In genomic region chr6:29697139-29697538, GRCm38 (mm10) we compare ENCODE assay signal across 18 mouse cellular contexts. TPM values are rescaled to one million over a fixed set of nuclear protein-coding genes. Genes with fewer than 3 reads are reported as not detected.
DNase-seq lines count a peak whose midpoint lies in the region; ATAC-seq and TF ChIP-seq lines count a peak whose summit lies in the region.
"Had no signal": no experiment of that assay in that cellular context is flagged by ENCODE, and none has a peak within 500 bp of the region (broad histone marks: within the 10 kb centered on the region; RNA-seq: fewer than 3 reads in every experiment).

No protein-coding gene starts in this region.

- intact Hi-C loops in heart, postnatal 25 days (cut with DNase I): no loop called here

- H3K27me3 ChIP-seq in heart, embryonic 12.5 days (replicated peaks): peaks cover 29% of the 10 kb centered on the region
- peaks cover 38% of the 10 kb centered on the region for H3K27me3 ChIP-seq in midbrain, embryonic 12.5 days
- no peaks in the 10 kb centered on the region for H3K27me3 ChIP-seq in midbrain, postnatal 0 days (ENCODE audit: insufficient read depth, low read length)
- peaks cover 9% of the 10 kb centered on the region for H3K27me3 ChIP-seq in liver, embryonic 11.5 days (replicated peaks; ENCODE audit: control insufficient read depth, insufficient read depth, low read length)

- no peak overlapping the region for H3K4me3 ChIP-seq in heart, embryonic 12.5 days
- H3K4me3 ChIP-seq in midbrain, embryonic 12.5 days: no peak overlapping the region
- H3K4me3 ChIP-seq in midbrain, postnatal 0 days (ENCODE audit: low read depth, low read length): no peak overlapping the region
- H3K4me3 ChIP-seq in liver, embryonic 11.5 days (ENCODE audit: low read depth, low read length): peak overlapping the region; percentile 90
- H3K4me3 ChIP-seq: forebrain, embryonic 12.5 days; heart, adult 2 months had no signal

- DNase-seq in heart, postnatal 25 days (ENCODE audit: low spot score): no peak
- DNase-seq in midbrain, postnatal 0 days (ENCODE audit: low spot score): no peak
- no peak for DNase-seq in liver, embryonic 11.5 days (ENCODE audit: low spot score)
- DNase-seq in thymus, postnatal 0 days (ENCODE audit: low spot score): no peak
- DNase-seq in spleen, adult 12 weeks (ENCODE audit: low spot score): no peak
- DNase-seq: adrenal gland, adult 2 months; cerebellum, postnatal 10 days; heart, adult 2 months; kidney, adult 11 months; lung, adult 2 months; lung, postnatal 4 days; midbrain, embryonic 14.5 days; right cerebral cortex, postnatal 25 days had no signal

- peaks cover 18% of the 10 kb centered on the region for H3K4me1 ChIP-seq in heart, embryonic 12.5 days (replicated peaks)
- peaks cover 19% of the 10 kb centered on the region for H3K4me1 ChIP-seq in midbrain, embryonic 12.5 days
- H3K4me1 ChIP-seq in midbrain, postnatal 0 days (ENCODE audit: insufficient read depth, low read length): no peaks in the 10 kb centered on the region
- H3K4me1 ChIP-seq in liver, embryonic 11.5 days (replicated peaks; ENCODE audit: control insufficient read depth, insufficient read depth, low read length): peaks cover 36% of the 10 kb centered on the region

- 0 out of 2 replicates have a peak overlapping the region, but pooled peaks have one; percentile 28 for H3K27ac ChIP-seq in heart, embryonic 12.5 days (ENCODE audit: poor library complexity, severe bottlenecking)
- 0 out of 2 replicates have a peak overlapping the region, but pooled peaks have one; percentile 10 for H3K27ac ChIP-seq in midbrain, embryonic 12.5 days (replicated peaks)
- H3K27ac ChIP-seq in midbrain, postnatal 0 days (ENCODE audit: low read depth, low read length): no peak overlapping the region
- peak overlapping the region; percentile 77 for H3K27ac ChIP-seq in liver, embryonic 11.5 days (ENCODE audit: low read depth, low read length)
- H3K27ac ChIP-seq: forebrain, embryonic 12.5 days; heart, adult 2 months; stomach, postnatal 0 days had no signal

- no peaks in the 10 kb centered on the region for H3K9me3 ChIP-seq in heart, embryonic 12.5 days (replicated peaks)
- no peaks in the 10 kb centered on the region for H3K9me3 ChIP-seq in midbrain, embryonic 12.5 days
- no peaks in the 10 kb centered on the region for H3K9me3 ChIP-seq in midbrain, postnatal 0 days (ENCODE audit: low read length)
- H3K9me3 ChIP-seq in liver, embryonic 11.5 days (ENCODE audit: control insufficient read depth, low read length): no peaks in the 10 kb centered on the region
- H3K9me3 ChIP-seq: forebrain, embryonic 12.5 days had no signal

- no peaks in the 10 kb centered on the region for H3K36me3 ChIP-seq in heart, embryonic 12.5 days
- H3K36me3 ChIP-seq in midbrain, embryonic 12.5 days: no peaks in the 10 kb centered on the region
- H3K36me3 ChIP-seq in midbrain, postnatal 0 days (ENCODE audit: insufficient read depth, low read length): no peaks in the 10 kb centered on the region
- 0 out of 2 replicates have a peak, but pooled peaks cover 2% of the 10 kb centered on the region for H3K36me3 ChIP-seq in liver, embryonic 11.5 days (ENCODE audit: control insufficient read depth, insufficient read depth, low read length)
- H3K36me3 ChIP-seq: forebrain, embryonic 12.5 days had no signal

- H3K9ac ChIP-seq in heart, embryonic 12.5 days: no peak overlapping the region
- H3K9ac ChIP-seq in midbrain, embryonic 12.5 days (replicated peaks): no peak overlapping the region
- H3K9ac ChIP-seq in midbrain, postnatal 0 days (replicated peaks; ENCODE audit: low read length, poor library complexity, severe bottlenecking): no peak overlapping the region
- H3K9ac ChIP-seq in liver, embryonic 11.5 days (ENCODE audit: low read depth, low read length): peak overlapping the region; percentile 95
- H3K9ac ChIP-seq: forebrain, embryonic 12.5 days had no signal

- no peak for ATAC-seq in heart, embryonic 12.5 days (ENCODE audit: insufficient number of reproducible peaks, low FRiP score)
- no peak for ATAC-seq in midbrain, embryonic 12.5 days (ENCODE audit: low FRiP score, low read depth)
- no peak for ATAC-seq in midbrain, postnatal 0 days (ENCODE audit: low FRiP score)
- ATAC-seq in liver, embryonic 11.5 days (replicated peaks; ENCODE audit: low FRiP score): no peak

- H3K4me2 ChIP-seq in heart, embryonic 12.5 days: peak overlapping the region; percentile 38
- H3K4me2 ChIP-seq in midbrain, embryonic 12.5 days (replicated peaks): no peak overlapping the region
- no peak overlapping the region for H3K4me2 ChIP-seq in midbrain, postnatal 0 days (ENCODE audit: low read depth, low read length, poor library complexity, severe bottlenecking)
- H3K4me2 ChIP-seq in liver, embryonic 11.5 days: peak overlapping the region; percentile 73
- H3K4me2 ChIP-seq: forebrain, embryonic 12.5 days had no signal

- no peak for TF ChIP-seq CTCF in midbrain, postnatal 0 days (IDR thresholded peaks at IDR 0.05)

RNA-seq across cellular contexts. Expression of gene Tspan33, which starts 3.1 kb away (rescaled TPM):
- polyA plus RNA-seq in heart, embryonic 12.5 days (2016; fragmentation: Nextera tagmentation; extraction: Ambion mirVana): 11.2 and 11.9 TPM in 2 replicates
- 1 to 10 TPM; 1.4 to 1.5 TPM for total RNA-seq in heart, postnatal 25 days (2021)
- 7.7 and 9.5 TPM in 2 replicates for polyA plus RNA-seq in midbrain, embryonic 12.5 days (2016; fragmentation: Nextera tagmentation; extraction: Ambion mirVana)
- 13.8 and 18.5 TPM in 2 replicates for total RNA-seq in midbrain, postnatal 0 days (2014; rRNA removed)
- polyA plus RNA-seq in midbrain, postnatal 0 days (2015; fragmentation: Nextera tagmentation; extraction: Ambion mirVana): 10.7 and 12.4 TPM in 2 replicates
- 44.8 and 53.0 TPM in 2 replicates for polyA plus RNA-seq in liver, embryonic 11.5 days (2014; fragmentation: Nextera tagmentation; extraction: Ambion mirVana)
- polyA plus RNA-seq in thymus, postnatal 0 days (2015; fragmentation: Nextera tagmentation; extraction: Ambion mirVana): 1.7 and 2.8 TPM in 2 replicates

RNA-seq across cellular contexts. Expression of gene Smo, which starts 38.2 kb away (rescaled TPM):
- 26.4 and 27.1 TPM in 2 replicates for polyA plus RNA-seq in heart, embryonic 12.5 days (2016; fragmentation: Nextera tagmentation; extraction: Ambion mirVana)
- total RNA-seq in heart, postnatal 25 days (2021): 10 to 100 TPM in 1 of 2 experiments, 1 to 10 TPM in 1; 9.4 to 10.3 TPM
- 46.3 and 48.8 TPM in 2 replicates for polyA plus RNA-seq in midbrain, embryonic 12.5 days (2016; fragmentation: Nextera tagmentation; extraction: Ambion mirVana)
- total RNA-seq in midbrain, postnatal 0 days (2014; rRNA removed): 38.7 and 42.3 TPM in 2 replicates
- 7.2 and 7.8 TPM in 2 replicates for polyA plus RNA-seq in midbrain, postnatal 0 days (2015; fragmentation: Nextera tagmentation; extraction: Ambion mirVana)
- polyA plus RNA-seq in liver, embryonic 11.5 days (2014; fragmentation: Nextera tagmentation; extraction: Ambion mirVana): 22.3 and 22.5 TPM in 2 replicates
- polyA plus RNA-seq in thymus, postnatal 0 days (2015; fragmentation: Nextera tagmentation; extraction: Ambion mirVana): 13.2 and 18.1 TPM in 2 replicates
- total RNA-seq: neutrophil, adult 5-6 weeks had no signal

Comparison
In these comparisons a context has a peak if more than half of its experiments do, and no peak if none do; other contexts are left out.
1. H3K4me2 ChIP-seq: peak in heart, embryonic 12.5 days (single experiment) and liver, embryonic 11.5 days (single experiment); none in midbrain, embryonic 12.5 days (single experiment) and midbrain, postnatal 0 days (single experiment).